Mouse (Mus musculus): ENCODE data around the gene Lyg1. TPM values are rescaled to one million over a fixed set of nuclear protein-coding genes. Genes with fewer than 3 reads are reported as not detected.

The Lyg1 gene
- polyA plus RNA-seq (2012; rRNA removed; ENCODE audit: low replicate concordance): 0.53 TPM in 1 of 2 replicates, not detected in the other

DNA sequence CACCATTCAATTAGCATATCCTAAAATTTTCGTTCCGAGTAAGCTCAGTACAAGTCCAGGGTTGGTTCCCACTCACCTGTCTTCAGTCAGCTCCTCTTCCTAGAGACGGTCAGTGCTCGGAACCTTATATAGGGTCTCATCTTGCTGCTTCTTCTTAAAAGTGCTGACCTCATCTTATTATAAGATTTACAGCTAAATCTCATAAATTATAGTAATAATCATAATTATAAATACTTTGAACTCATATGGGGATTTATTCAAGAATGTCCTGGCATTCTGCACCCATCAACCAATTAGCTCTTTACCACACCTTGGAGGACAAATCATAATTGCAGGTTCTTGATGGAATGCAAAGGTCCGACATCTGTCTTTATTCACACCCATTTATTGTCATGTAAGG, at the start of gene Lyg1:
Gene Lyg1, minus strand, starts transcription at position 101 of the 400 bp plus-strand sequence.

GRCm38 (mm10) chr1:37997867-37998266, 40.3 kb upstream of the Lyg1 start, which contains the start of the genes Txndc9 and Eif5b:
TSS of gene Txndc9 (minus strand) at chr1:37997893.
TSS of gene Eif5b (plus strand) at chr1:37998010.

GRCm38 (mm10) chr1:37916393-37916792, 41.2 kb downstream of the Lyg1 start, which contains the start of gene Lyg2:
TSS of gene Lyg2 (minus strand) at chr1:37916493.

Other genes starting within 250 kb of the Lyg1 start
- gene 2010300C02Rik, start 237.7 kb downstream of the Lyg1 start, polyA plus RNA-seq (2012; rRNA removed; ENCODE audit: low replicate concordance): 1.8 and 2.3 TPM in 2 replicates
- 0.17 and 0.96 TPM in 2 replicates for gene Tsga10, start 91.3 kb downstream of the Lyg1 start, polyA plus RNA-seq (2012; rRNA removed; ENCODE audit: low replicate concordance)
- 2.5 and 4.7 TPM in 2 replicates for gene Lipt1, start 86.0 kb downstream of the Lyg1 start, polyA plus RNA-seq (2012; rRNA removed; ENCODE audit: low replicate concordance)
- 5.3 and 10.2 TPM in 2 replicates for gene Mitd1, start 67.3 kb downstream of the Lyg1 start, polyA plus RNA-seq (2012; rRNA removed; ENCODE audit: low replicate concordance)
- 34.6 and 71.6 TPM in 2 replicates for gene Mrpl30, start 67.3 kb downstream of the Lyg1 start, polyA plus RNA-seq (2012; rRNA removed; ENCODE audit: low replicate concordance)
- gene Lyg2, start 41.3 kb downstream of the Lyg1 start, polyA plus RNA-seq (2012; rRNA removed; ENCODE audit: low replicate concordance): not detected in 2 replicates
- 4.5 and 9.7 TPM in 2 replicates for gene Txndc9, start 40.1 kb upstream of the Lyg1 start, polyA plus RNA-seq (2012; rRNA removed; ENCODE audit: low replicate concordance)
- gene Eif5b, start 40.3 kb upstream of the Lyg1 start, polyA plus RNA-seq (2012; rRNA removed; ENCODE audit: low replicate concordance): 3.0 and 8.7 TPM in 2 replicates
- gene Rev1, start 172.0 kb upstream of the Lyg1 start, polyA plus RNA-seq (2012; rRNA removed; ENCODE audit: low replicate concordance): 7.6 and 9.9 TPM in 2 replicates

Data from mammary gland, adult 2 months (tissue).